Mouse (Mus musculus) stomach, postnatal 0 days (tissue): ENCODE data around the gene Pole2. TPM values are rescaled to one million over a fixed set of nuclear protein-coding genes. Genes with fewer than 3 reads are reported as not detected.
A peak's percentile ranks its signal among the peaks of the same experiment; 100 is the strongest.

Source experiments
- ATAC-seq: fragments of 200-750 bp; cut with Nextera tagmentation; 2 replicates; pipeline ENCODE4 v1.8.0; 2017; ENCODE audit not compliant: low FRiP score, low TSS enrichment
- DNase-seq: peaks from one replicate; pipeline ENCODE4 v3.0.0-alpha.2; 2016; ENCODE audit warnings: low spot score
- H3K27ac ChIP-seq: fragments of 300-500 bp; sonication (generic); replicated peaks from 2 replicates; pipeline ENCODE4 v1.5.1; 2014; ENCODE audit warnings: mild to moderate bottlenecking, control low read depth
- H3K27me3 ChIP-seq: fragments of 300-500 bp; sonication (generic); 2 replicates; pipeline ENCODE4 v1.6.1; 2014; ENCODE audit warnings: low read length; ENCODE audit not compliant: control insufficient read depth, insufficient read depth
- H3K36me3 ChIP-seq: fragments of 300-500 bp; sonication (generic); 2 replicates; pipeline ENCODE4 v1.6.1; 2014; ENCODE audit warnings: low read length, mixed read lengths; ENCODE audit not compliant: control insufficient read depth, insufficient read depth
- H3K4me1 ChIP-seq: fragments of 300-500 bp; sonication (generic); replicated peaks from 2 replicates; pipeline ENCODE4 v1.6.1; 2014; ENCODE audit warnings: antibody characterized with exemption; ENCODE audit not compliant: control insufficient read depth, insufficient read depth
- H3K4me2 ChIP-seq: fragments of 300-500 bp; sonication (generic); replicated peaks from 2 replicates; pipeline ENCODE4 v1.6.1; 2014; ENCODE audit warnings: low read depth, mild to moderate bottlenecking, control low read depth, moderate library complexity
- H3K4me3 ChIP-seq: fragments of 300-500 bp; sonication (generic); 2 replicates; pipeline ENCODE4 v1.5.1; 2014; ENCODE audit warnings: low read depth, low read length, control low read depth
- H3K9ac ChIP-seq: fragments of 300-500 bp; sonication (generic); 2 replicates; pipeline ENCODE4 v1.6.1; 2014; ENCODE audit warnings: mild to moderate bottlenecking, low read length, control low read depth, mixed read lengths
- H3K9me3 ChIP-seq: fragments of 300-500 bp; sonication (generic); 2 replicates; pipeline ENCODE4 v1.6.1; 2016; ENCODE audit warnings: low read length; ENCODE audit not compliant: control insufficient read depth
- CTCF ChIP-seq: IDR thresholded peaks from 2 replicates; pipeline ENCODE4 v1.5.1; 2016; ENCODE audit warnings: antibody characterized with exemption, low read depth, mild to moderate bottlenecking, moderate library complexity
- EP300 ChIP-seq: optimal IDR thresholded peaks from 2 replicates; pipeline ENCODE3; 2016; ENCODE audit warnings: antibody characterized with exemption
- WGBS: fragments of 180-500 bp; shearing (Covaris S2); extraction: QIAGEN DNeasy Blood & Tissue Kit; methylation state at CpG from one replicate; pipeline ENCODE4 v1.1.7; 2014; 5-methylcytosine and 5-hydroxymethylcytosine counted together
- polyA plus RNA-seq: library from polyadenylated mRNA; unstranded; fragments of >200 nt; fragmentation: Nextera tagmentation; extraction: Ambion mirVana; gene quantifications from 2 replicates; pipeline ENCODE4 v1.2.1, GENCODE M21; 2015

The Pole2 gene
- polyA plus RNA-seq, 1 experiment from 2014 or later = 9.0 TPM

GRCm38 (mm10) chr12:69253806-69254205 lies 25.8 kb upstream of the Pole2 start:
- WGBS = 89% methylated on average over 1 of the region's 1 CpGs
- no peaks in the 10 kb centered on the region for H3K27me3 ChIP-seq
- H3K4me1 ChIP-seq = no peaks in the 10 kb centered on the region
- no peak overlapping the region for H3K4me2 ChIP-seq
- H3K9ac ChIP-seq = no peak overlapping the region
- no peak for DNase-seq
- H3K9me3 ChIP-seq = no peaks in the 10 kb centered on the region
- no peak overlapping the region for H3K4me3 ChIP-seq
- H3K27ac ChIP-seq = no peak overlapping the region
- ATAC-seq = no peak
- no peak for TF ChIP-seq EP300
- TF ChIP-seq CTCF = no peak
- no peaks in the 10 kb centered on the region for H3K36me3 ChIP-seq

GRCm38 (mm10) chr12:69250756-69251155 lies 22.8 kb upstream of the Pole2 start:
- Histone ChIP-seq H3K4me2 (no peak overlapping the region), H3K9me3 (no peaks in the 10 kb centered on the region), H3K9ac (no peak overlapping the region), H3K36me3 (no peaks in the 10 kb centered on the region), H3K4me3 (no peak overlapping the region), H3K4me1 (no peaks in the 10 kb centered on the region), H3K27me3 (no peaks in the 10 kb centered on the region), H3K27ac (no peak overlapping the region)
- 77% methylated on average over 8 of the region's 8 CpGs for WGBS
- ATAC-seq (no peak), DNase-seq (no peak)
- TF ChIP-seq CTCF (no peak), EP300 (no peak)

GRCm38 (mm10) chr12:69249766-69250165 lies 21.8 kb upstream of the Pole2 start:
- H3K9me3 ChIP-seq = no peaks in the 10 kb centered on the region
- H3K4me2 ChIP-seq = no peak overlapping the region
- H3K36me3 ChIP-seq = no peaks in the 10 kb centered on the region
- WGBS = 78% methylated on average over 4 of the region's 4 CpGs
- no peak overlapping the region for H3K27ac ChIP-seq
- ATAC-seq = no peak
- no peak overlapping the region for H3K9ac ChIP-seq
- no peak for DNase-seq
- H3K4me3 ChIP-seq = no peak overlapping the region
- no peak for TF ChIP-seq EP300
- TF ChIP-seq CTCF = no peak
- no peaks in the 10 kb centered on the region for H3K27me3 ChIP-seq
- no peaks in the 10 kb centered on the region for H3K4me1 ChIP-seq

- DNase-seq (peak; percentile 75), ATAC-seq (peak; percentile 89)
- H3K27me3 ChIP-seq = no peaks in the 10 kb centered on the region
- H3K4me2 ChIP-seq = peak overlapping the region; percentile 88
- no peaks in the 10 kb centered on the region for H3K36me3 ChIP-seq
- TF ChIP-seq EP300 = no peak
- TF ChIP-seq CTCF = no peak
- H3K9me3 ChIP-seq = no peaks in the 10 kb centered on the region
- WGBS = under 1% methylated on average over 51 of the region's 64 CpGs
- peak overlapping the region; percentile 87 for H3K9ac ChIP-seq
- peak overlapping the region; percentile 84 for H3K27ac ChIP-seq
- H3K4me1 ChIP-seq = no peaks in the 10 kb centered on the region
- peak overlapping the region; percentile 79 for H3K4me3 ChIP-seq
Measured at GRCm38 (mm10) chr12:69241771-69242431, 13.9 kb upstream of the Pole2 start.

GRCm38 (mm10) chr12:69241405-69241770 lies 13.4 kb upstream of the Pole2 start:
- peak overlapping the region; percentile 87 for H3K9ac ChIP-seq
- H3K27me3 ChIP-seq = no peaks in the 10 kb centered on the region
- H3K9me3 ChIP-seq = no peaks in the 10 kb centered on the region
- H3K4me2 ChIP-seq = peak overlapping the region; percentile 88
- no peaks in the 10 kb centered on the region for H3K4me1 ChIP-seq
- no peak for TF ChIP-seq EP300
- no peak for TF ChIP-seq CTCF
- H3K4me3 ChIP-seq = peak overlapping the region; percentile 79
- DNase-seq = no peak
- H3K27ac ChIP-seq = peak overlapping the region; percentile 84
- ATAC-seq = 0 out of 2 replicates have a peak, but pooled peaks have one; percentile 20
- WGBS = 0% methylated on average over 3 of the region's 3 CpGs
- H3K36me3 ChIP-seq = no peaks in the 10 kb centered on the region

- Histone ChIP-seq H3K4me3 (peak within 1 kb of the TSS; percentile 79), H3K9me3 (no peaks in the 10 kb centered on the region), H3K27me3 (no peaks in the 10 kb centered on the region), H3K4me1 (no peaks in the 10 kb centered on the region), H3K9ac (peak within 1 kb of the TSS; percentile 87), H3K36me3 (no peaks in the 10 kb centered on the region), H3K4me2 (peak within 1 kb of the TSS; percentile 88), H3K27ac (peak within 1 kb of the TSS; percentile 84)
- DNase-seq = no peak
- no peak for ATAC-seq
- WGBS = 72% methylated on average over 6 of the region's 6 CpGs
- TF ChIP-seq CTCF = no peak
- no peak for TF ChIP-seq EP300
Measured at GRCm38 (mm10) chr12:69240876-69241275, 12.9 kb upstream of the Pole2 start, which contains the start of gene Klhdc1. Gene Klhdc1 (plus strand): TSS chr12:69241176.
